Mouse (Mus musculus) testis, adult 2 months (tissue): ENCODE results near the gene Axin1. TPM values are rescaled to one million over a fixed set of nuclear protein-coding genes. Genes with fewer than 3 reads are reported as not detected.

Experiments used
- H3K27ac ChIP-seq: fragments of 200-500 bp; 2 replicates; pipeline ENCODE4 v1.5.1; 2012; ENCODE audit warnings: low read depth, low read length; ENCODE audit not compliant: control insufficient read depth, insufficient read depth
- H3K27me3 ChIP-seq: fragments of 200-500 bp; 2 replicates; pipeline ENCODE4 v1.6.1; 2012; ENCODE audit warnings: mild to moderate bottlenecking, low read length, moderate library complexity; ENCODE audit not compliant: control insufficient read depth, insufficient read depth
- H3K36me3 ChIP-seq: fragments of 200-500 bp; 2 replicates; pipeline ENCODE4 v1.6.1; 2012; ENCODE audit warnings: mild to moderate bottlenecking, low read length; ENCODE audit not compliant: control insufficient read depth, insufficient read depth
- H3K4me1 ChIP-seq: fragments of 200-500 bp; 2 replicates; pipeline ENCODE4 v1.6.1; 2012; ENCODE audit warnings: low read length; ENCODE audit not compliant: control insufficient read depth, insufficient read depth
- H3K4me3 ChIP-seq: fragments of 200-500 bp; 2 replicates; pipeline ENCODE4 v1.5.1; 2012; ENCODE audit warnings: low read depth, mild to moderate bottlenecking, low read length, moderate library complexity, mixed read lengths; ENCODE audit not compliant: control insufficient read depth
- CTCF ChIP-seq: fragments of 200-500 bp; IDR thresholded peaks from 2 replicates; pipeline ENCODE4 v1.5.1; 2012; ENCODE audit warnings: low read depth, mild to moderate bottlenecking, inconsistent platforms, low read length, moderate library complexity; ENCODE audit not compliant: control insufficient read depth, insufficient read depth, insufficient replicate concordance
- POLR2A ChIP-seq: fragments of 200-500 bp; IDR thresholded peaks from 2 replicates; pipeline ENCODE4 v1.6.1; 2012; ENCODE audit warnings: low read depth, mild to moderate bottlenecking, inconsistent platforms, low read length, moderate library complexity; ENCODE audit not compliant: control insufficient read depth
- polyA plus RNA-seq: library from polyadenylated mRNA; depleted of rRNA; stranded (reverse); fragments of >200 nt; gene quantifications from 2 replicates; pipeline ENCODE4 v1.2.3, GENCODE M21; 2012

Gene Axin1
- polyA plus RNA-seq, 1 experiment = 15.0 TPM

DNA sequence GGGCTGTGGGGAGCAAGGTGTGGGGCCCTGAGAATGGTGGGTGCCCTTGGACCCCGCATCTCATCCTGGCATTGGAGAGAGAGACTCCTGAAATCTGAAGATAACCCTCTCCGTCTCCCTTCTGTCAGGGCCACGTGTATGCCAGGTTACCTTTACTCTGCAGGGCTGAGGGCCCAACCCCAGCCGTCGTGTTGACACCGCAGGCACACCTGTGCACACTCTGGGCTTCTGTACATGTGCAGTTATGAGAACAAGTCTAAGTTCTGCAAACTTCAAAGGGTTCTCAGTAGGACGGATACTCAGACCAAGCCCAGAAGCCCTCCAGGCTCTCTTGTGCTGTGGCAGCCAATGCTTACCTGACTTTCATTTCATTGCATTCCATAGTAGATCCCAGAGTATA, 73.8 kb downstream of the Axin1 start:
- no peak for TF ChIP-seq CTCF
- TF ChIP-seq POLR2A = no peak
- Histone ChIP-seq H3K27ac (no peak overlapping the region), H3K4me1 (peaks cover 9% of the 10 kb centered on the region), H3K36me3 (no peaks in the 10 kb centered on the region), H3K4me3 (no peak overlapping the region), H3K27me3 (no peaks in the 10 kb centered on the region)

DNA sequence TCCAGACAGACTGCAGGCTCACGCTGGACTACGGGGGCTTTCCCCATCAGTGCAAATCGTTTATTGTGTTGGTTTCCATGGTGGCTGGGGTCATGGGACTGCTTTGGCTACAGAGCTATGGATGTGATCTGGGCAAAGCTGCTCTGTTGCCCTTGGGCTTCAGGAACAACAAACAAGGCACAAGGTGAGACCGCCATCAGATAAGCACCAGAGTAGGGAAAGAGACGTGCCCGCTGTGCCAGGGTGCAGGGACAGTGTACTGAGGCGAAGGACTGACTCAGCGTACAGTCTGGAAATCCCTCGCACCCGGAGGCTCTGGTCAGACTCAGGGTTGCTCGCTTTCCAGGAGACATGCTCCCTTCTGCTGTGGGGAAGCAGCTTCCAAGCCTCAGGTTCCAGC, 74.2 kb downstream of the Axin1 start:
- peak overlapping the region; percentile 34; the same call in 1 of the 2 replicates for H3K27ac ChIP-seq
- peaks cover 5% of the 10 kb centered on the region for H3K4me1 ChIP-seq
- no peaks in the 10 kb centered on the region for H3K36me3 ChIP-seq
- no peak overlapping the region for H3K4me3 ChIP-seq
- no peaks in the 10 kb centered on the region for H3K27me3 ChIP-seq
- no peak for TF ChIP-seq CTCF

DNA sequence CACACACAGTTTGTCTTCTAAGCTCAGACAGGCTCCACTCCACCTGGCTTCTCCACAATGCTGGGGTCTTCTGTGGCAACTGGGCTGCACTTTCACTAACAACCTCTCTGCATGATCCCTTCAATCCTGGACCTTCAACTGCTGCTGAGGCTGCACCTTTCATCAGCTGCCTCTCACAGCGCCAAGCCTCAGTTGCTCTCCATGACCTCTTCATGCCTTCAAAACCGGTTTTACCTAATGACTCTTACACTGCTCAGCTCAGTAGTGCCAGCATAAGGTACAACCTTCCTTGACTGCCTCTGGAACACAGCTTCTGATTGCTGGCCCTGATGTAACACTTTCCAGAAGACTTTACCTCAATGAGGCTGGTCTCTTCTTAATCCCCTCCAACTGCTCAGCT, 83.0 kb downstream of the Axin1 start:
- Histone ChIP-seq H3K36me3 (no peaks in the 10 kb centered on the region), H3K4me1 (no peaks in the 10 kb centered on the region), H3K27ac (no peak overlapping the region), H3K27me3 (no peaks in the 10 kb centered on the region), H3K4me3 (no peak overlapping the region)
- TF ChIP-seq CTCF = no peak
- no peak for TF ChIP-seq POLR2A

DNA sequence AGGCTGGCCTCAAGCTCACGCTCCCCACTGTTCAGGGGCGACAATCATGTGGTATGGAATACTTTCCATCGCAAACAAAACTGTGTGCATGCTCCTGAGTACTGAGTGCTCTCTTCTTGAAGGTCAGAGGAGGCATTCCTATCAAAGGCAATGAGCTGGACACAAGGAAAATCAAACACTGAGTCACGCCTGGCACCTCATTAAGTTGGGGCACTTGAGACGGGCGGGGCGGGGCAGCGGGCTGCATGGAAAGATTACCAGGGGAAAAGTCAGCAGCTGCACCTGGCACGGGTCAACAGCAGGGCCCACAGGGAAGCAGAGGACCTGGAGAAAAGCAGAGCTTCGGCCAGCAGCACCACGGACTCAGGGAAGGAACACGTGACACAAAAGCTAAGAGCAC, 86.7 kb downstream of the Axin1 start:
- TF ChIP-seq POLR2A (no peak), CTCF (no peak)
- Histone ChIP-seq H3K4me3 (no peak overlapping the region), H3K36me3 (no peaks in the 10 kb centered on the region), H3K4me1 (no peaks in the 10 kb centered on the region), H3K27ac (0 out of 2 replicates have a peak overlapping the region, but pooled peaks have one; percentile 11), H3K27me3 (no peaks in the 10 kb centered on the region)

DNA sequence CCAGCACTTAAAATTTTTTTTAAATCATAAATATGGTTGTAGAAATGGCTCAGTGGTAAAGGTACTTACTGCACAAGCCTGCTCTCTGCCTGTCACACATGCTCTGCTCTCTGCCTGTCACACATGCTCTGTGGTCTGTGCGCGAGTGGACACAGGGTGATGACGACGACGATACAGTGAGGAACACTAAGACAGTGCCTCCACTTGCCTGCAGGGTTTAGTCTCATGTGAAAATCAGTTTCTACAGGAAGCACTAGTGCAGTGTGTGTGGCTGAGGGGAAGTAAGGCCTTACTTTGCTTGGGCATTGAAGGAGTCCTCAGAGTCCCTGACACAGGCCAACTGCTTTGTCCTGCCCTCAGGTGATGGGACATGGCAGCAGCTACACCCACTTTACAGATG, 91.3 kb downstream of the Axin1 start:
- Histone ChIP-seq H3K4me3 (no peak overlapping the region), H3K27me3 (no peaks in the 10 kb centered on the region), H3K36me3 (no peaks in the 10 kb centered on the region), H3K4me1 (no peaks in the 10 kb centered on the region), H3K27ac (no peak overlapping the region)
- TF ChIP-seq CTCF (no peak), POLR2A (no peak)

DNA sequence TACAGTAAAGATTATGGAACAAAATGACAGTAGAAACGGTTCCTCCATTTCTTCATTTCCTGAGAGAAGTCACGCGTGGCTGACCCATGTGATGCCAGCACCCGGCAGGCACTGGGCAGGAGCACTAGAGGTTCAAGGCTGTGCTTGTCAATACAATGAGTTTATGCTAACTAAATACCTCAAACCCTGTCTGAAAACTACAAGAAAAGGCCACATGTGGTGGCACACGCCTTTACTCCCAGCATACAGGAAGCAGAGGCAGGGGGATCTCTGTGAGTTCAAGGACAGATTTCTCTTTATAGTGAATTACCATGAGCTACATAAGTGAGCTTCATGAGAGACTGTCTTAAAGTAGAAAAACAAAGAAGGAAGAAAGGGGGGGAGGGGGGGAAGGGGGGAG, 92.7 kb downstream of the Axin1 start:
- H3K27ac ChIP-seq = no peak overlapping the region
- H3K4me1 ChIP-seq = no peaks in the 10 kb centered on the region; the same call in 1 of the 2 replicates
- no peak for TF ChIP-seq CTCF
- no peak for TF ChIP-seq POLR2A
- no peaks in the 10 kb centered on the region for H3K36me3 ChIP-seq
- no peaks in the 10 kb centered on the region for H3K27me3 ChIP-seq
- H3K4me3 ChIP-seq = no peak overlapping the region

DNA sequence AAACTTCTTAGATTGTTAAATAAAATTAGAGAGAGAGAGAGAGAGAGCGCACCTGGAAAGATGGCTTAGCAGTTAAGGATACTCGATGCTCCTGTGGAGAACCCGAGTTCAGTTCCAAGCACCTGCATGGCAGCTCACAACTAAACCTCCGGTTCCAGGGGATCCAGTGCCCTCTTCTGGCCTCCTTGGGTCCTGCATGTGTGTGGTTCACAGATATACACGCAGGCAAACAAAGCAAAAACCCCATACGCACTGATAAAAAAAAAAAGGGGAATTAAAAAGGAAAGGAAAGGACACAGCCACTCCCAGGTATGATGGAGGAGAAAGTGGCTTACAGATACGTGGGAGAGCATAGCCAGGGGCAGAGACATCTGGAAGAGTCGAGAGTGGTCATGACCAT, 94.4 kb downstream of the Axin1 start:
- no peak overlapping the region for H3K4me3 ChIP-seq
- TF ChIP-seq CTCF = no peak; the same call in 1 of the 2 replicates
- TF ChIP-seq POLR2A = no peak
- H3K4me1 ChIP-seq = no peaks in the 10 kb centered on the region; the same call in 1 of the 2 replicates
- no peak overlapping the region for H3K27ac ChIP-seq
- no peaks in the 10 kb centered on the region for H3K36me3 ChIP-seq
- no peaks in the 10 kb centered on the region for H3K27me3 ChIP-seq

DNA sequence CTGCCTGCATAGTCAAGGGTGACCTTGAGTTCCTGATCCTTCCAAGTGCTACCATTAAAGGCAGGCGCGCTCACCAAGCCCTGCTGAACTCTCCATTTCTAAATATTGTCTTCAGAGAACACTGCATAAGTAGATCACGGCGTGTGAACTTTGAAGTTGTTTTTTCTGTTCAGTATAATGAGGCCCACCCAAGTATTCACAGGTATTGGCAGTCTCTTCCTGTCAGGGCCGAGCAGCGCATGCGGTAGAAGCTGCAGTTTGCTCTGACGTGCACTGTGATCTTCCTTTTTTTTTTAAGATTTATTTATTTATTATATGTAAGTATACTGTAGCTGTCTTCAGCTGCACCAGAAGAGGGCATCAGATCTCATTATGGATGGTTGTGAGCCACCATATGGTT, 95.9 kb downstream of the Axin1 start:
- H3K27ac ChIP-seq = no peak overlapping the region
- H3K27me3 ChIP-seq = no peaks in the 10 kb centered on the region
- TF ChIP-seq POLR2A (no peak), CTCF (no peak)
- no peaks in the 10 kb centered on the region; the same call in 1 of the 2 replicates for H3K4me1 ChIP-seq
- no peaks in the 10 kb centered on the region for H3K36me3 ChIP-seq
- H3K4me3 ChIP-seq = no peak overlapping the region
